Mouse (Mus musculus): ENCODE results near the gene Cdk2ap2. TPM values are rescaled to one million over a fixed set of nuclear protein-coding genes. Genes with fewer than 3 reads are reported as not detected.

Cdk2ap2 gene
- polyA plus RNA-seq, 1 experiment from 2014 or later, result 84.3 TPM

DNA sequence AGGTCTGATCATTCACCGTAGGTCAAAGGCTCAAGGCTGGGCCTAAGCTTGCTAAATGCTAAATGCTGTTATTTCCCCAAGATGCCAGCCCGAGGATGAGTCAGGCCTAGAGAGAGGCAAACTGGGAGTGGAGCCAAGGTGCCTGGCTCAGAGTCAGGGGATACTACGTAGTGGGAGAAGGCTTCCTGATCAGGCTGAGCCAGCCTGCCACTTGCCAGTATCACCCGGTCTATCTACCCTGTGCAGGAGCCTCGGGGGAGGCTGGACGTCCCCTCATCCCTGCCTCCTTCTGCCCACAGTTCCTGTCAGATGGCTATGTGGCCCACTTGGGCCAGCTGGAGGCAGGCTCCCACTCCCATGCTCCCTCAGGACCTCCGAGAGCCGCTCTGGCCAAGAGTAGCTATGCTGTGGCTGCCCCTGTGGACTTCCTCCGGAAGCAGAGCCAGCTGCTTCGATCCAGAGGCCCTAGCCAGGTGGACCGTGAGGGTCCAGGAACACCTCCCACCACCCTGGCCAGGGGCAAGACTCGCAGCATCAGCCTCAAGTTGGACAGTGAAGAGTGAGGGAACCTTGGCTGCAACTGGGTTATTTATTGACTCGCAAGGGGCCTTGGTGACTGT lies 16.3 kb downstream of the Cdk2ap2 start:
- 88% methylated on average over 13 of the region's 13 CpGs for WGBS
- no peak for ATAC-seq (ENCODE audit: low FRiP score)
- DNase-seq (ENCODE audit: low spot score), result no peak

GRCm38 (mm10) chr19:4113806-4114230 lies 16.8 kb downstream of the Cdk2ap2 start:
- WGBS, result 62% methylated on average over 5 of the region's 5 CpGs
- H3K4me1 ChIP-seq (replicated peaks; ENCODE audit: control insufficient read depth, insufficient read depth, low read length), result no peaks in the 10 kb centered on the region
- no peak overlapping the region for H3K4me3 ChIP-seq (ENCODE audit: low read depth, low read length)
- H3K27me3 ChIP-seq (ENCODE audit: control insufficient read depth, insufficient read depth, low read length), result no peaks in the 10 kb centered on the region
- 0 out of 2 replicates have a peak, but pooled peaks cover 2% of the 10 kb centered on the region for H3K36me3 ChIP-seq (ENCODE audit: control insufficient read depth, insufficient read depth, low read length)
- H3K9me3 ChIP-seq (ENCODE audit: control insufficient read depth, low read length), result no peaks in the 10 kb centered on the region
- H3K9ac ChIP-seq (ENCODE audit: low read depth, low read length), result no peak overlapping the region
- no peak overlapping the region for H3K27ac ChIP-seq (ENCODE audit: low read depth, low read length)
- no peak overlapping the region for H3K4me2 ChIP-seq (replicated peaks; ENCODE audit: low read depth, low read length)
- ATAC-seq (ENCODE audit: low FRiP score), result no peak
- DNase-seq (ENCODE audit: low spot score), result no peak

More for the DNA sequence above, 16.3 kb downstream of the Cdk2ap2 start:
- H3K4me2 ChIP-seq (replicated peaks; ENCODE audit: low read depth, low read length), result no peak overlapping the region
- H3K4me3 ChIP-seq (ENCODE audit: low read depth, low read length), result no peak overlapping the region
- 0 out of 2 replicates have a peak, but pooled peaks cover 2% of the 10 kb centered on the region for H3K36me3 ChIP-seq (ENCODE audit: control insufficient read depth, insufficient read depth, low read length)
- H3K9ac ChIP-seq (ENCODE audit: low read depth, low read length), result no peak overlapping the region
- H3K27ac ChIP-seq (ENCODE audit: low read depth, low read length), result no peak overlapping the region
- no peaks in the 10 kb centered on the region for H3K4me1 ChIP-seq (replicated peaks; ENCODE audit: control insufficient read depth, insufficient read depth, low read length)
- no peaks in the 10 kb centered on the region for H3K27me3 ChIP-seq (ENCODE audit: control insufficient read depth, insufficient read depth, low read length)
- H3K9me3 ChIP-seq (ENCODE audit: control insufficient read depth, low read length), result no peaks in the 10 kb centered on the region

DNA sequence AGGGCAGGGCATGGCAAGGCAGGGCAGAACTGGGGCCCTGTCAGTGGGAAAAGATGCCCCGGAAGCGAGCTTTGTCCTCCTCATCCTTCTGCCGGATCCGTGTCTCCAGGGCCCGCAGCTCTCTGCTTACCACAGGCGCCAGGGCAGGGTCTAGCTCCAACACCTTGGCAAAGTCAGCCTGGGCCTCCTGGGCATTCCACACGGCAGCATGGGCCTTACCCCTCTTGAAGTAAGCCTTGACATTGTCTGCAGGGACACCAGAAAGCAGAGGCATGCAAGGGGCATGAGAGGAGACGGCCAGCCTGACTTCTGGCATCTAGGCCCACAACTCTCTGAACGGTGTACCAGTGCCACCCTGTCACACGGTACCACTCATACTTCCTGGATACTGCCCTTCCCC lies 17.6 kb downstream of the Cdk2ap2 start:
- H3K4me3 ChIP-seq (ENCODE audit: low read depth, low read length), result no peak overlapping the region
- no peaks in the 10 kb centered on the region for H3K4me1 ChIP-seq (replicated peaks; ENCODE audit: control insufficient read depth, insufficient read depth, low read length)
- 92% methylated on average over 10 of the region's 10 CpGs for WGBS
- no peak for DNase-seq (ENCODE audit: low spot score)
- no peaks in the 10 kb centered on the region for H3K27me3 ChIP-seq (ENCODE audit: control insufficient read depth, insufficient read depth, low read length)
- H3K9ac ChIP-seq (ENCODE audit: low read depth, low read length), result no peak overlapping the region
- H3K9me3 ChIP-seq (ENCODE audit: control insufficient read depth, low read length), result no peaks in the 10 kb centered on the region
- H3K27ac ChIP-seq (ENCODE audit: low read depth, low read length), result no peak overlapping the region
- no peak overlapping the region for H3K4me2 ChIP-seq (replicated peaks; ENCODE audit: low read depth, low read length)
- 0 out of 2 replicates have a peak, but pooled peaks cover 2% of the 10 kb centered on the region for H3K36me3 ChIP-seq (ENCODE audit: control insufficient read depth, insufficient read depth, low read length)
- ATAC-seq (ENCODE audit: low FRiP score), result no peak

DNA sequence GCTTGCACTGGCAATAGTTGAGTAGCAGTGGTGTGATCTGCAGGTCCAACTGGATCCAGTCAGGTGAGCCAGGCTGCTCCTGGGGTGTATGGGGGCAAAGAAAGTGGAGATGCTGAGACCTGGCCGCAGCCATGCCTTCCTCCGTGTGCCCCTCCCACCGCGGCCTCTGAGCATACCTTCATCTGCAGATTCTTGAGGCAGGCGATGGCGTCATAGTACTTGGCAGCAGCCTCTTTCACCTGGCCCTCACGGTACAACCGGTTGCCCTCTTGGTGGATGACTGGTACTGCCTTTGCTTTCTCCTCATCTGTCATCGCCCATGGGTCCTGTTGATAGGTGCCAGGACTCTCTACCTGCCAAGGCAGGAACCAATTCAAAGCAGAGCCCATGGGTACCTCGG lies 18.2 kb downstream of the Cdk2ap2 start:
- no peaks in the 10 kb centered on the region for H3K27me3 ChIP-seq (ENCODE audit: control insufficient read depth, insufficient read depth, low read length)
- 0 out of 2 replicates have a peak, but pooled peaks cover 2% of the 10 kb centered on the region for H3K36me3 ChIP-seq (ENCODE audit: control insufficient read depth, insufficient read depth, low read length)
- no peak overlapping the region for H3K4me3 ChIP-seq (ENCODE audit: low read depth, low read length)
- WGBS, result 97% methylated on average over 10 of the region's 10 CpGs
- DNase-seq (ENCODE audit: low spot score) (no peak), ATAC-seq (ENCODE audit: low FRiP score) (no peak)
- H3K4me1 ChIP-seq (replicated peaks; ENCODE audit: control insufficient read depth, insufficient read depth, low read length), result no peaks in the 10 kb centered on the region
- H3K9me3 ChIP-seq (ENCODE audit: control insufficient read depth, low read length), result no peaks in the 10 kb centered on the region
- no peak overlapping the region for H3K9ac ChIP-seq (ENCODE audit: low read depth, low read length)
- no peak overlapping the region for H3K4me2 ChIP-seq (replicated peaks; ENCODE audit: low read depth, low read length)
- no peak overlapping the region for H3K27ac ChIP-seq (ENCODE audit: low read depth, low read length)

- Histone ChIP-seq H3K9me3 (ENCODE audit: control insufficient read depth, low read length) (no peaks in the 10 kb centered on the region), H3K4me1 (replicated peaks; ENCODE audit: control insufficient read depth, insufficient read depth, low read length) (0 out of 2 replicates have a peak, but pooled peaks cover 3% of the 10 kb centered on the region), H3K4me2 (replicated peaks; ENCODE audit: low read depth, low read length) (no peak overlapping the region), H3K36me3 (ENCODE audit: control insufficient read depth, insufficient read depth, low read length) (0 out of 2 replicates have a peak, but pooled peaks cover 2% of the 10 kb centered on the region), H3K4me3 (ENCODE audit: low read depth, low read length) (no peak overlapping the region), H3K27me3 (ENCODE audit: control insufficient read depth, insufficient read depth, low read length) (no peaks in the 10 kb centered on the region), H3K27ac (ENCODE audit: low read depth, low read length) (no peak overlapping the region), H3K9ac (ENCODE audit: low read depth, low read length) (no peak overlapping the region)
- no peak for DNase-seq (ENCODE audit: low spot score)
- no peak for ATAC-seq (ENCODE audit: low FRiP score)
- 88% methylated on average over 11 of the region's 11 CpGs for WGBS
Observed at GRCm38 (mm10) chr19:4115816-4116215, 18.8 kb downstream of the Cdk2ap2 start.

- no peak overlapping the region for H3K4me2 ChIP-seq (replicated peaks; ENCODE audit: low read depth, low read length)
- H3K27me3 ChIP-seq (ENCODE audit: control insufficient read depth, insufficient read depth, low read length), result no peaks in the 10 kb centered on the region
- H3K27ac ChIP-seq (ENCODE audit: low read depth, low read length), result no peak overlapping the region
- DNase-seq (ENCODE audit: low spot score) (no peak), ATAC-seq (ENCODE audit: low FRiP score) (no peak)
- no peaks in the 10 kb centered on the region for H3K9me3 ChIP-seq (ENCODE audit: control insufficient read depth, low read length)
- 0 out of 2 replicates have a peak, but pooled peaks cover 2% of the 10 kb centered on the region for H3K36me3 ChIP-seq (ENCODE audit: control insufficient read depth, insufficient read depth, low read length)
- no peak overlapping the region for H3K9ac ChIP-seq (ENCODE audit: low read depth, low read length)
- H3K4me1 ChIP-seq (replicated peaks; ENCODE audit: control insufficient read depth, insufficient read depth, low read length), result 0 out of 2 replicates have a peak, but pooled peaks cover 3% of the 10 kb centered on the region
- H3K4me3 ChIP-seq (ENCODE audit: low read depth, low read length), result no peak overlapping the region
- 97% methylated on average over 7 of the region's 7 CpGs for WGBS
Observed at GRCm38 (mm10) chr19:4117006-4117405, 20.0 kb downstream of the Cdk2ap2 start.

DNA sequence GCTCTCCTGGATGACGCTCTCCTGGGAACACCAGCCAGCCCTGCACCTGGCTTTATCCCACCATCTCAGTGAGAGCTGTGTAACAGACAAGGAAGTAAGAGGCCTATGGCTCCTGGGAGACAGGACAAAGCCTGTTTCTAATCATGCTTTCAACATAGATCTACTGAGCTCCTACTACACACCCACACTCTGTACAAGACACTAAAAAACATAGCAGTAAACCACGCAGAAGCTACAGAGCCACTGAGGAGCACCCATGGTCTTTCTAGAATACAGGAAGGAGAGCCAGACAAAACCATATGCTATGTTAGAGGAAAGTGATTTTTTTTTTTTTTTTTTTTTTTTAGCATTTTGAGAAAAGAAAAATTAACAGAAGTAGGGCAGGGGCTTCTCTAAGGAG lies 21.4 kb downstream of the Cdk2ap2 start:
- no peak for ATAC-seq (ENCODE audit: low FRiP score)
- H3K4me1 ChIP-seq (replicated peaks; ENCODE audit: control insufficient read depth, insufficient read depth, low read length), result 0 out of 2 replicates have a peak, but pooled peaks cover 3% of the 10 kb centered on the region
- DNase-seq (ENCODE audit: low spot score), result no peak
- H3K9ac ChIP-seq (ENCODE audit: low read depth, low read length), result no peak overlapping the region
- 0 out of 2 replicates have a peak, but pooled peaks cover 2% of the 10 kb centered on the region for H3K36me3 ChIP-seq (ENCODE audit: control insufficient read depth, insufficient read depth, low read length)
- H3K4me2 ChIP-seq (replicated peaks; ENCODE audit: low read depth, low read length), result no peak overlapping the region
- no peak overlapping the region for H3K4me3 ChIP-seq (ENCODE audit: low read depth, low read length)
- H3K9me3 ChIP-seq (ENCODE audit: control insufficient read depth, low read length), result no peaks in the 10 kb centered on the region
- H3K27me3 ChIP-seq (ENCODE audit: control insufficient read depth, insufficient read depth, low read length), result no peaks in the 10 kb centered on the region
- WGBS, result 89% methylated on average over 2 of the region's 2 CpGs
- H3K27ac ChIP-seq (ENCODE audit: low read depth, low read length), result no peak overlapping the region

GRCm38 (mm10) chr19:4119716-4120487 lies 22.9 kb downstream of the Cdk2ap2 start:
- Histone ChIP-seq H3K27ac (ENCODE audit: low read depth, low read length) (no peak overlapping the region), H3K4me3 (ENCODE audit: low read depth, low read length) (no peak overlapping the region), H3K9ac (ENCODE audit: low read depth, low read length) (no peak overlapping the region), H3K36me3 (ENCODE audit: control insufficient read depth, insufficient read depth, low read length) (0 out of 2 replicates have a peak, but pooled peaks cover 2% of the 10 kb centered on the region), H3K4me2 (replicated peaks; ENCODE audit: low read depth, low read length) (no peak overlapping the region), H3K27me3 (ENCODE audit: control insufficient read depth, insufficient read depth, low read length) (no peaks in the 10 kb centered on the region), H3K4me1 (replicated peaks; ENCODE audit: control insufficient read depth, insufficient read depth, low read length) (0 out of 2 replicates have a peak, but pooled peaks cover 3% of the 10 kb centered on the region), H3K9me3 (ENCODE audit: control insufficient read depth, low read length) (no peaks in the 10 kb centered on the region)
- WGBS, result 90% methylated on average over 6 of the region's 6 CpGs
- DNase-seq (ENCODE audit: low spot score) (no peak), ATAC-seq (ENCODE audit: low FRiP score) (no peak)
